Mouse (Mus musculus) thymus, postnatal 0 days (tissue): ENCODE measurements around the gene Zfp804b. TPM values are rescaled to one million over a fixed set of nuclear protein-coding genes. Genes with fewer than 3 reads are reported as not detected.

ENCODE experiments used
- polyA plus RNA-seq: library from polyadenylated mRNA; unstranded; fragments of >200 nt; fragmentation: Nextera tagmentation; extraction: Ambion mirVana; gene quantifications from 2 replicates; pipeline ENCODE4 v1.2.1, GENCODE M21; 2015

Zfp804b gene
- polyA plus RNA-seq, 1 experiment from 2014 or later = 0.03 TPM

Other genes with a start within 250 kb of the Zfp804b start
- not detected in 2 replicates for gene Tex47, start 40.6 kb downstream of the Zfp804b start, polyA plus RNA-seq